Mouse (Mus musculus) CD8-positive naive resting alpha-beta T cell, adult 57 days (primary cell): ENCODE results near the gene Dpy19l2. TPM values are rescaled to one million over a fixed set of nuclear protein-coding genes. Genes with fewer than 3 reads are reported as not detected.

Experiments
- total RNA-seq: library from RNA; stranded (reverse); gene quantifications from one replicate; pipeline ENCODE4 v1.2.4, GENCODE M21; 2023

Gene Dpy19l2
- total RNA-seq, result not detected

DNA sequence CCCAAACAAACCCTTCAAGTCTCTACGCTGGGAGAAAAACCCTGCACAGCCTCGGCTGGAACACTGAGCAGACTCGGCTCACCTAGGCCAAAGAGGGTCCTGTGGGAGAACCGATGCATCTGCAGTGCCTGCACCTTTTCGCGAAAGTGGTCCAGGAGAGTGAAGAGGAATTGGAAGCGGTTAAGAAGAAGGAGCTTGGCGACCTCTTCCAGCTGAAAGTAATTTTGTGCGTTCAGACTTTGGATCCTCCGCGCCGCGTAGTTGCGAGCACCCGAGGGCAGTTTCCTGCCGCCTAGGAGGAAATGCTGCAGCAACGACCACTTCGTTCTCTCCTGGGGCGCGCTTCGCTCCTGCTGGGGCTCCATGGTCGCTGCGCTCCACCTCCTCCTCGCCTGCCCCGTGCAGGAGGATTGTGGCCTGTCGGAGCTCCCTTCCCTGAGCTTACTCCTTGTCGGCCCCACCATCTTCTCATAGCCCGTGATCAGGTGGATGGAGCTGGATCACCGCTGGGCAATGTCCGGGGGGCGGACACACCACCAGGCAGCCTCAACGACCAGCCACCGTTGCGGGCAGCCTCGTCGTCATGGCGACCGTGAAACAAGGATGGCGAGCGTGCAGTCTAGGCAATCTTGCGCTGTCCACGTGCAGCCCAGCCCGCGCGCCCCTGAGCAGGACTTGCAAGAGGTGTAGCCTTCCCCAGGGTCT lies at the start of gene Dpy19l2:
Gene Dpy19l2, minus strand, starts transcription at position 594 of the 705 bp plus-strand sequence.

DNA sequence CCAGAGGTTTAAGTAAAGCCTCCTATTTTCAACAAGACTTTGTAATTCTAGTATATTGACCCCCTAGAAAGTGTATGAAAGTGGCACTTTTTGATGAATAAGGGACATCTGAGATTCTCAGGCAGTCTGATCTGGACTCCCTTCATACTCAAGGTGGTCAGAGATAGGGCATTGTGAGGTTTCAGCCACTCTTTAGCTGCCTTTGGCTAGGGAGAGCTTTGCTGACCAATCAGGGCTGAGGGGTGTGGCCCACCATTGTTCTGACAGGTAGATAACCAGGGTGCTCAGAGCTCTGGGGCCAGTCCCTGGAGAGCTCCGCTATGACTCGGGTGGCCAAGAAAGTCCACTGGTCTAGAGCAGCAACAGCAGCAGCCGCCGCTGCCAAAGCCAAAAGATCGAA lies 71.2 kb downstream of the Dpy19l2 start, which contains the start of gene Cypt4:
Gene Cypt4, plus strand, starts transcription at position 301 of the 400 bp plus-strand sequence.

Other genes starting within 250 kb of the Dpy19l2 start
- 26.7 TPM for gene Dpy19l1, start 193.2 kb downstream of the Dpy19l2 start, total RNA-seq
- gene Cypt4, start 71.1 kb downstream of the Dpy19l2 start, total RNA-seq, result not detected
- gene Tbx20, start 78.0 kb upstream of the Dpy19l2 start, total RNA-seq, result not detected